Mouse (Mus musculus): ENCODE results near the gene Atp2b4. TPM values are rescaled to one million over a fixed set of nuclear protein-coding genes. Genes with fewer than 3 reads are reported as not detected.
"Not testable (repeated sequence)": the region's sequence is repeated elsewhere in the genome, so short reads cannot be mapped to it uniquely, and the experiment has no call there.

Atp2b4 gene
- polyA plus RNA-seq, 1 experiment, result 22.8 TPM

- no peak overlapping the region for H3K27ac ChIP-seq (ENCODE audit: control insufficient read depth, insufficient read depth, low read depth, low read length)
- no peak overlapping the region for H3K4me3 ChIP-seq (ENCODE audit: control insufficient read depth, low read depth, low read length)
- no peaks in the 10 kb centered on the region for H3K4me1 ChIP-seq (ENCODE audit: control insufficient read depth, insufficient read depth, low read length)
- H3K36me3 ChIP-seq (ENCODE audit: control insufficient read depth, insufficient read depth, low read length), result peaks cover 3% of the 10 kb centered on the region
- no peaks in the 10 kb centered on the region for H3K27me3 ChIP-seq (ENCODE audit: control insufficient read depth, insufficient read depth, low read length)
- TF ChIP-seq POLR2A (IDR thresholded peaks at IDR 0.05; ENCODE audit: control insufficient read depth, low read depth, low read length), result no peak
- no peak for TF ChIP-seq CTCF (IDR thresholded peaks at IDR 0.05; ENCODE audit: control insufficient read depth, insufficient read depth, insufficient replicate concordance, low read depth, low read length)
Measured at GRCm38 (mm10) chr1:133712288-133713008, 88.4 kb downstream of the Atp2b4 start.

- H3K27me3 ChIP-seq (ENCODE audit: control insufficient read depth, insufficient read depth, low read length), result no peaks in the 10 kb centered on the region
- no peak overlapping the region for H3K27ac ChIP-seq (ENCODE audit: control insufficient read depth, insufficient read depth, low read depth, low read length)
- no peak for TF ChIP-seq CTCF (IDR thresholded peaks at IDR 0.05; ENCODE audit: control insufficient read depth, insufficient read depth, insufficient replicate concordance, low read depth, low read length)
- no peaks in the 10 kb centered on the region for H3K4me1 ChIP-seq (ENCODE audit: control insufficient read depth, insufficient read depth, low read length)
- peaks cover 3% of the 10 kb centered on the region for H3K36me3 ChIP-seq (ENCODE audit: control insufficient read depth, insufficient read depth, low read length)
- H3K4me3 ChIP-seq (ENCODE audit: control insufficient read depth, low read depth, low read length), result no peak overlapping the region
Measured at GRCm38 (mm10) chr1:133711376-133711775, 89.5 kb downstream of the Atp2b4 start.

GRCm38 (mm10) chr1:133710895-133711294 lies 89.9 kb downstream of the Atp2b4 start:
- H3K4me1 ChIP-seq (ENCODE audit: control insufficient read depth, insufficient read depth, low read length), result no peaks in the 10 kb centered on the region
- no peak overlapping the region for H3K27ac ChIP-seq (ENCODE audit: control insufficient read depth, insufficient read depth, low read depth, low read length)
- H3K27me3 ChIP-seq (ENCODE audit: control insufficient read depth, insufficient read depth, low read length), result no peaks in the 10 kb centered on the region
- TF ChIP-seq CTCF (IDR thresholded peaks at IDR 0.05; ENCODE audit: control insufficient read depth, insufficient read depth, insufficient replicate concordance, low read depth, low read length) (no peak), POLR2A (IDR thresholded peaks at IDR 0.05; ENCODE audit: control insufficient read depth, low read depth, low read length) (no peak)
- peaks cover 3% of the 10 kb centered on the region for H3K36me3 ChIP-seq (ENCODE audit: control insufficient read depth, insufficient read depth, low read length)
- no peak overlapping the region for H3K4me3 ChIP-seq (ENCODE audit: control insufficient read depth, low read depth, low read length)

- peaks cover 2% of the 10 kb centered on the region for H3K36me3 ChIP-seq (ENCODE audit: control insufficient read depth, insufficient read depth, low read length)
- TF ChIP-seq POLR2A (IDR thresholded peaks at IDR 0.05; ENCODE audit: control insufficient read depth, low read depth, low read length), result no peak
- TF ChIP-seq CTCF (IDR thresholded peaks at IDR 0.05; ENCODE audit: control insufficient read depth, insufficient read depth, insufficient replicate concordance, low read depth, low read length), result no peak
- H3K27me3 ChIP-seq (ENCODE audit: control insufficient read depth, insufficient read depth, low read length), result no peaks in the 10 kb centered on the region
- no peak overlapping the region for H3K4me3 ChIP-seq (ENCODE audit: control insufficient read depth, low read depth, low read length)
- no peak overlapping the region for H3K27ac ChIP-seq (ENCODE audit: control insufficient read depth, insufficient read depth, low read depth, low read length)
- H3K4me1 ChIP-seq (ENCODE audit: control insufficient read depth, insufficient read depth, low read length), result no peaks in the 10 kb centered on the region
Measured at GRCm38 (mm10) chr1:133709292-133709691, 91.5 kb downstream of the Atp2b4 start.

GRCm38 (mm10) chr1:133701824-133702223 lies 99.0 kb downstream of the Atp2b4 start:
- not testable (repeated sequence) for H3K4me1 ChIP-seq (ENCODE audit: control insufficient read depth, insufficient read depth, low read length); H3K36me3 ChIP-seq (ENCODE audit: control insufficient read depth, insufficient read depth, low read length); H3K27ac ChIP-seq (ENCODE audit: control insufficient read depth, insufficient read depth, low read depth, low read length); H3K27me3 ChIP-seq (ENCODE audit: control insufficient read depth, insufficient read depth, low read length); H3K4me3 ChIP-seq (ENCODE audit: control insufficient read depth, low read depth, low read length)

- no peak overlapping the region for H3K27ac ChIP-seq (ENCODE audit: control insufficient read depth, insufficient read depth, low read depth, low read length)
- H3K27me3 ChIP-seq (ENCODE audit: control insufficient read depth, insufficient read depth, low read length), result no peaks in the 10 kb centered on the region
- TF ChIP-seq CTCF (IDR thresholded peaks at IDR 0.05; ENCODE audit: control insufficient read depth, insufficient read depth, insufficient replicate concordance, low read depth, low read length), result no peak
- no peak for TF ChIP-seq POLR2A (IDR thresholded peaks at IDR 0.05; ENCODE audit: control insufficient read depth, low read depth, low read length)
- H3K36me3 ChIP-seq (ENCODE audit: control insufficient read depth, insufficient read depth, low read length), result no peaks in the 10 kb centered on the region
- H3K4me3 ChIP-seq (ENCODE audit: control insufficient read depth, low read depth, low read length), result no peak overlapping the region
- no peaks in the 10 kb centered on the region; the same call in 1 of the 2 replicates for H3K4me1 ChIP-seq (ENCODE audit: control insufficient read depth, insufficient read depth, low read length)
Measured at GRCm38 (mm10) chr1:133697935-133698620, 102.8 kb downstream of the Atp2b4 start.

GRCm38 (mm10) chr1:133695901-133696300 lies 104.9 kb downstream of the Atp2b4 start:
- Histone ChIP-seq H3K36me3 (ENCODE audit: control insufficient read depth, insufficient read depth, low read length) (no peaks in the 10 kb centered on the region), H3K4me3 (ENCODE audit: control insufficient read depth, low read depth, low read length) (no peak overlapping the region), H3K4me1 (ENCODE audit: control insufficient read depth, insufficient read depth, low read length) (no peaks in the 10 kb centered on the region; the same call in 1 of the 2 replicates), H3K27me3 (ENCODE audit: control insufficient read depth, insufficient read depth, low read length) (no peaks in the 10 kb centered on the region), H3K27ac (ENCODE audit: control insufficient read depth, insufficient read depth, low read depth, low read length) (0 out of 2 replicates have a peak overlapping the region, but pooled peaks have one; percentile 9)
- TF ChIP-seq CTCF (IDR thresholded peaks at IDR 0.05; ENCODE audit: control insufficient read depth, insufficient read depth, insufficient replicate concordance, low read depth, low read length), result no peak
